Mouse (Mus musculus) MEL-GATA-1-ER (cell line): ENCODE measurements around the gene Hsd3b6.
"Not testable (repeated sequence)": the region's sequence is repeated elsewhere in the genome, so short reads cannot be mapped to it uniquely, and the experiment has no call there.

Source experiments
- DNase-seq: peaks from one replicate; pipeline ENCODE4 v3.0.0-alpha.2; 2012; ENCODE audit warnings: low read depth; ENCODE audit errors: extremely low read depth

Gene Hsd3b6

GRCm38 (mm10) chr3:98814101-98814670, at the start of gene Hsd3b6:
Hsd3b6 (minus strand) TSS chr3:98814443.
- no peak for DNase-seq

- DNase-seq, result peak; percentile 94
Measured at GRCm38 (mm10) chr3:98862800-98863199, 48.6 kb upstream of the Hsd3b6 start.

- DNase-seq, result no peak
Measured at GRCm38 (mm10) chr3:98859576-98859975, 45.3 kb upstream of the Hsd3b6 start, which contains the start of gene Hsd3b1. Hsd3b1 (minus strand) TSS chr3:98859794.

- DNase-seq, result no peak
Measured at GRCm38 (mm10) chr3:98858051-98858450, 43.8 kb upstream of the Hsd3b6 start.

- peak; percentile 69 for DNase-seq
Measured at GRCm38 (mm10) chr3:98856892-98857291, 42.6 kb upstream of the Hsd3b6 start.

- peak; percentile 87 for DNase-seq
Measured at GRCm38 (mm10) chr3:98855160-98855559, 40.9 kb upstream of the Hsd3b6 start.

- no peak for DNase-seq
Measured at GRCm38 (mm10) chr3:98853685-98854084, 39.4 kb upstream of the Hsd3b6 start.

GRCm38 (mm10) chr3:98853051-98853450, 38.8 kb upstream of the Hsd3b6 start:
- no peak for DNase-seq

GRCm38 (mm10) chr3:98852631-98853030, 38.4 kb upstream of the Hsd3b6 start:
- no peak for DNase-seq

GRCm38 (mm10) chr3:98851853-98852252, 37.6 kb upstream of the Hsd3b6 start:
- DNase-seq, result no peak

GRCm38 (mm10) chr3:98850262-98850661, 36.0 kb upstream of the Hsd3b6 start:
- DNase-seq, result no peak

- DNase-seq, result no peak
Measured at GRCm38 (mm10) chr3:98848898-98849297, 34.7 kb upstream of the Hsd3b6 start.

GRCm38 (mm10) chr3:98812653-98813052, 1.6 kb downstream of the Hsd3b6 start:
- not testable (repeated sequence) for DNase-seq

- not testable (repeated sequence) for DNase-seq
Measured at GRCm38 (mm10) chr3:98805032-98805431, 9.2 kb downstream of the Hsd3b6 start.

GRCm38 (mm10) chr3:98786551-98786950, 27.7 kb downstream of the Hsd3b6 start:
- DNase-seq, result no peak

GRCm38 (mm10) chr3:98782181-98782868, 31.9 kb downstream of the Hsd3b6 start:
- no peak for DNase-seq

- no peak for DNase-seq
Measured at GRCm38 (mm10) chr3:98780921-98781320, 33.3 kb downstream of the Hsd3b6 start.

- no peak for DNase-seq
Measured at GRCm38 (mm10) chr3:98764155-98764554, 50.1 kb downstream of the Hsd3b6 start.

GRCm38 (mm10) chr3:98756836-98757235, 57.4 kb downstream of the Hsd3b6 start:
- no peak for DNase-seq
